Mouse (Mus musculus) hindbrain, embryonic 11.5 days (tissue): Measurements from ENCODE around the gene Cbx4. TPM values are rescaled to one million over a fixed set of nuclear protein-coding genes. Genes with fewer than 3 reads are reported as not detected.

Experiments
- ATAC-seq: fragments of 200-750 bp; cut with Nextera tagmentation; 2 replicates; pipeline ENCODE4 v1.8.0; 2017; ENCODE audit warnings: mild to moderate bottlenecking, moderate TSS enrichment, moderate library complexity; ENCODE audit not compliant: low FRiP score
- DNase-seq: peaks from one replicate; pipeline ENCODE4 v3.0.0-alpha.2; 2015; ENCODE audit warnings: low spot score
- H3K27ac ChIP-seq: fragments of 300-500 bp; sonication (generic); 2 replicates; pipeline ENCODE4 v1.5.1; 2014; ENCODE audit warnings: mild to moderate bottlenecking, low read depth, low read length
- H3K27me3 ChIP-seq: fragments of 300-500 bp; sonication (generic); 2 replicates; pipeline ENCODE4 v1.6.1; 2014; ENCODE audit warnings: mild to moderate bottlenecking, low read length, moderate library complexity, mixed read lengths; ENCODE audit not compliant: control insufficient read depth, insufficient read depth
- H3K36me3 ChIP-seq: fragments of 300-500 bp; sonication (generic); 2 replicates; pipeline ENCODE4 v1.6.1; 2014; ENCODE audit warnings: mild to moderate bottlenecking, low read length, moderate library complexity, mixed read lengths; ENCODE audit not compliant: control insufficient read depth, insufficient read depth
- H3K4me1 ChIP-seq: fragments of 300-500 bp; sonication (generic); replicated peaks from 2 replicates; pipeline ENCODE4 v1.6.1; 2014; ENCODE audit warnings: low read length, mixed read lengths; ENCODE audit not compliant: control insufficient read depth, insufficient read depth
- H3K4me2 ChIP-seq: fragments of 300-500 bp; sonication (generic); replicated peaks from 2 replicates; pipeline ENCODE4 v1.6.1; 2014; ENCODE audit warnings: mild to moderate bottlenecking, low read depth, low read length
- H3K4me3 ChIP-seq: fragments of 300-500 bp; sonication (generic); 2 replicates; pipeline ENCODE4 v1.5.1; 2014; ENCODE audit warnings: low read depth, low read length
- H3K9ac ChIP-seq: fragments of 300-500 bp; sonication (generic); 2 replicates; pipeline ENCODE4 v1.6.1; 2014; ENCODE audit warnings: low read depth, low read length
- H3K9me3 ChIP-seq: fragments of 300-500 bp; sonication (generic); 2 replicates; pipeline ENCODE4 v1.6.1; 2016; ENCODE audit warnings: low read length; ENCODE audit not compliant: control insufficient read depth
- WGBS: fragments of 180-500 bp; shearing (Covaris S2); extraction: QIAGEN DNeasy Blood & Tissue Kit; methylation state at CpG from one replicate; pipeline ENCODE4 v1.1.7; 2014; 5-methylcytosine and 5-hydroxymethylcytosine counted together
- polyA plus RNA-seq: library from polyadenylated mRNA; unstranded; fragments of >200 nt; fragmentation: Nextera tagmentation; extraction: Ambion mirVana; gene quantifications from 2 replicates; pipeline ENCODE4 v1.2.1, GENCODE M21; 2014

Cbx4 gene
- polyA plus RNA-seq, 1 experiment from 2014 or later, result 5.4 TPM

DNA sequence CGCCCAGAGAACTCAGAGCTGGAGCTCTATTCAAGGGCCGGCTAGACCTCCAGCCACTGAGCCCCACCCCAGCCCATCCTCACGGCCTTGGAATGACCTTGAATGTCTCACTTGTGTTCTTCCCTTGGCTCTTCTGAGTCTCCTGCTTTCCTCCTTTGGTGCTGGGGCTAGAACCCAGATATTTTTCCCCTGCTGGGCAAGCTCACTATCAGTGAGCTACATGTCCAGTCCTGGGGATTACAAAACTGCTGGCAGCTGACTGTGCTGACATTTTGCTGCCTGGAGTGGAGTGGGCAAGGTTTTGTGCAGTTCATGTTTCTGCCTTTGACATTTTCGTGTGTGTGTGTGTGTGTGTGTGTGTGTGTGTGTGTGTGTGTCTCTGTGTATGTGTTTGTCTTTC is 31.0 kb upstream of the Cbx4 start:
- H3K4me3 ChIP-seq, result no peak overlapping the region
- no peak overlapping the region for H3K27ac ChIP-seq
- H3K4me1 ChIP-seq, result 0 out of 2 replicates have a peak, but pooled peaks cover 2% of the 10 kb centered on the region
- H3K9ac ChIP-seq, result no peak overlapping the region
- no peak overlapping the region for H3K4me2 ChIP-seq
- no peaks in the 10 kb centered on the region for H3K36me3 ChIP-seq
- DNase-seq (no peak), ATAC-seq (no peak)
- 70% methylated on average over 4 of the region's 4 CpGs for WGBS
- no peaks in the 10 kb centered on the region for H3K9me3 ChIP-seq
- no peaks in the 10 kb centered on the region for H3K27me3 ChIP-seq

DNA sequence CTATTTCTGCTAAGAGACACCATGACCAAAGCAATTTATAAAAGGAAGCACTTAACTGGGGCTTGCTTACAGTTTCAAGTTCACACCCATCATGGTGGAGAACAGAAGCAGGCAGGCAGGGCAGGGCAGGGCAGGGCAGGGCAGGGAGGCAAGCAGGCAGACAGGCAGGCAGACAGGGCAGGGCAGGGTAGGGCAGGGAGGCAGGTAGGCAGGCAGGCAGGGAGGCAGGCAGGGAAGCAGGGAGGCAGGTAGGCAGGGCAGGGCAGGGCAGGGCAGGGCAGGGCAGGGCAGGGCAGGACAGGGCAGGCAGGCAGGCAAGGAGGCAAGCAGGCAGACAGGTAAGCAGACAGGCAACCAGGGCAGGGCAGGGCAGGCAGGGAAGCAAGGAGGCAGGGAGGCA is 26.7 kb upstream of the Cbx4 start:
- no peak overlapping the region for H3K27ac ChIP-seq
- H3K4me3 ChIP-seq, result no peak overlapping the region
- no peaks in the 10 kb centered on the region for H3K36me3 ChIP-seq
- no peak for DNase-seq
- no peaks in the 10 kb centered on the region for H3K27me3 ChIP-seq
- no peak for ATAC-seq
- H3K9ac ChIP-seq, result no peak overlapping the region
- no peak overlapping the region for H3K4me2 ChIP-seq
- H3K9me3 ChIP-seq, result no peaks in the 10 kb centered on the region
- H3K4me1 ChIP-seq, result no peaks in the 10 kb centered on the region

DNA sequence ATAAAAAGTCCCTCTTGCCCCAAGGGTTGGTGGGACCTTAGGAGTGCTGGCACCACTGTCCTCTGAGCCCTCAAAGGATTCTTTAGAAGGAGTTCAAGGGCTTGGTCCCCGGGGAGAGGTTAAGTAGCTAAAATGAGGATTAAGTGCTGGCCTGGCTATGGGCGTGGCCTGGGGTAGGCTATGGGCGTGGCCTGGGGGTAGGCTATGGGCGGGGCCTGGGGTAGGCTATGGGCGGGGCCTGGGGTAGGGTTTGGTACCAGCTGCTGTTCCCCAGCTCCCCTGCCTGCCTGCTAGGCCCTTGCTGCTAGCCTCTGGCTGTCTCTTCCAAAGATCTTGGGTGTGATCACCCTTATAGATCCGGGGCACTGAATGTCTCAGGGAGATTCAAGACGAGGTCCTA is 25.3 kb upstream of the Cbx4 start:
- Histone ChIP-seq H3K4me3 (no peak overlapping the region), H3K36me3 (no peaks in the 10 kb centered on the region), H3K27ac (no peak overlapping the region), H3K9me3 (no peaks in the 10 kb centered on the region), H3K9ac (no peak overlapping the region), H3K4me1 (peaks cover 2% of the 10 kb centered on the region; the same call in 1 of the 2 replicates), H3K4me2 (no peak overlapping the region), H3K27me3 (no peaks in the 10 kb centered on the region)
- peak; percentile 26 for DNase-seq
- WGBS, result 17% methylated on average over 7 of the region's 7 CpGs
- no peak for ATAC-seq

DNA sequence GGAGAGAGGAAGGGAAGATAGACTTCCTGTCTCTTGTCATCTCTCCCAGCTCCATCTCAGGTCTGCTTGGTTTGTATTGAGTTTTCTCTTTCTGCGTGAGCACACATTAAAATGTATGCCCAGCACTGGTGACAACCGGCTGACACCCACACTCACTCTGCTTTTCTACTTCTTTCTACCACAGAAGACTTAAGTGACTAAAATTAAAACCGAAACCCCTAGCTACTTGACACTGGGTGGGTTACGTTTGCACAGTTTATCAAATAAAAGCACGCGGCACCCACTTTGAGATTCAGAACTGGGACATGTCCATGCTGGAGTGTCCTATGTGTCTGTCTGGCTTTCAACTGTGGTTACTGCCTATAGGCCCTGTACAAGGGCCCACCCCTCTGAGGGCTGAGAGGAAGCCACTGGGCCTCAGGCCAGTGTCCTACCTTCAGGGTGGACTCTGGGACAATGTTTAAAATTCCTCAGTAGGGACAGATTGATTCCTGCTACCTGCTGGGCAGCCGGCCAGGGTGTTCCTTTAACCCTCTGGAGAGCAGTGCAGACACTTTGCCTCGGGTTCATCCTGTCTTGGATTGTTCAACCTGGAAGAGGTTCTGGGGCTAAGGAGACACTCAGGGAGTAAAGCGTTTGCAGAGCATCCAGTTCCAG is 23.5 kb upstream of the Cbx4 start:
- H3K4me2 ChIP-seq, result no peak overlapping the region
- H3K4me3 ChIP-seq, result no peak overlapping the region
- H3K27me3 ChIP-seq, result no peaks in the 10 kb centered on the region
- no peak overlapping the region for H3K27ac ChIP-seq
- 76% methylated on average over 9 of the region's 9 CpGs for WGBS
- H3K9ac ChIP-seq, result no peak overlapping the region
- DNase-seq, result no peak
- no peaks in the 10 kb centered on the region for H3K36me3 ChIP-seq
- no peak for ATAC-seq
- H3K4me1 ChIP-seq, result peaks cover 2% of the 10 kb centered on the region; the same call in 1 of the 2 replicates
- H3K9me3 ChIP-seq, result no peaks in the 10 kb centered on the region

DNA sequence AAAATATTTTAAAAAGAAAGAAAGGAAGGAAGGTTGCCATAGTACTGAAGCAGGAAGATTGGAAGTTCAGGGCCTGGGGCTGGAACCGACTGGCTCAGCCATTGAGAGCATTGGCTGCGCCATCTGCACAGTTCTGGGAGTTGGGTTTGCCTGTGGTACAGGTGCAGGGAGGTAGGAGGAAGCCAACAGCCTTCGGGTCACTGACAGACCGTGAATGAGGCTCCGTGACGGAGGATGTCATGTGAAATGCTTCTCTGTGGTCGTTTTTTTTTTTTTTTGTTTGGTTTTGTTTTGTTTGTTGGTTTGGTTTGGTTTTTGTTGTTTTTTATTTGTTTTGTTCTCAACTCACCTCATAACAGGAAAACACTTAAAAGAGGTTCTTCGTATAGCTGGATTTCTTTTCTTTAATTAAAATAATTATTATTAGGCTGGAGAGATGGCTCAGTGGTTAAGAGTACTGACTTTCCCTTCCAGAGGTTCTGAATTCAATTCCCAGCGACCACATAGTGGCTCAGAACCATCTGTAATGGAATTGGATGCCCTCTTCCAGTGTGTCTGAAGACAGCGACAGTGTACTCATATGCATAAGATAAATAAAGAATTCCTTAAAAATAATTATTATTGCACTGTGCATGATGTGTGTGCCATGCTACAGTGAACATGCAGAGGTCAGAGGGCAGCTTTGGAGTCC is 22.7 kb upstream of the Cbx4 start:
- Histone ChIP-seq H3K4me3 (no peak overlapping the region), H3K9ac (no peak overlapping the region), H3K27ac (no peak overlapping the region), H3K4me1 (peaks cover 2% of the 10 kb centered on the region; the same call in 1 of the 2 replicates), H3K9me3 (no peaks in the 10 kb centered on the region), H3K36me3 (no peaks in the 10 kb centered on the region), H3K4me2 (no peak overlapping the region), H3K27me3 (no peaks in the 10 kb centered on the region)
- DNase-seq, result no peak
- 75% methylated on average over 10 of the region's 10 CpGs for WGBS
- ATAC-seq, result no peak

DNA sequence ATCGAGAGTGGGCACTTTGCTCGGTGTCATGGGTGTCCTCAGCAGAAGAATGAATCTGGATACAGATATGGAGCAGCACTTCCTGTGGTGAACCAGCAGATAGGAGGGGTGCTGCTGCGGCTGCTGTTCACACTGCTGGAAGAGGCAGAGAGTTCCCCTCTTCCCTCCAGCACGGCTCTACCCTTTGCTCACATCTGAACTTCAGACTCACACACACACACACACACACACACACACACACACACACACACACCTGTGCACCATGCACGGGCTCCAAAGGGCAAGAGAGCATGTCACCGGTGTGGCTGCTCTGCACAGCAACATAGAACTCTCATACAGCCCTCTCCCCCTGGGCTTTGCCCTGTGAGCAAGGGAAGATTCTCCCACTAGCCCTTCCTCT is 20.3 kb upstream of the Cbx4 start:
- Histone ChIP-seq H3K4me2 (no peak overlapping the region), H3K4me1 (peaks cover 2% of the 10 kb centered on the region; the same call in 1 of the 2 replicates), H3K9me3 (no peaks in the 10 kb centered on the region), H3K4me3 (no peak overlapping the region), H3K36me3 (no peaks in the 10 kb centered on the region), H3K9ac (no peak overlapping the region), H3K27ac (no peak overlapping the region), H3K27me3 (no peaks in the 10 kb centered on the region)
- DNase-seq, result peak; percentile 11
- no peak for ATAC-seq
- 69% methylated on average over 6 of the region's 6 CpGs for WGBS

DNA sequence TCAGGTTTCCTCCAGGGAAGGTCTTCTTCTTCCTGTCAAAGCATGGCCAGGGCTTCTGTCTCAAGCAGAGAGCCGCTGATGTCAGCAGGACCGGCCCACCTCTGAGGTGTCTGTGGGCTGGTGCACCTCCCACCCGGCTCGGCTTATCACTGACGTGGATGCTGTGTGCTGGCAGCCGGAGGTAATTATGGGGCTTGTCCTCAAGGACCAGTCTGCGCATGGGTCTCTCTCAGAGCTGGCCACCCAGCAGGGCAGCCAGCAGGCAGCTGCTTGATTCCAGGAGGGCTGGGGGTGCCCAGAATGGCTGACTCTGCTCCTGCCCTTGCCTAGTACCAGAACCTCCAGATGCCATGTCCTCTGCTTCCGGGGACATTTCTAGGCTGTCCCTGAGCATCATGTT is 19.7 kb upstream of the Cbx4 start:
- H3K27ac ChIP-seq, result no peak overlapping the region
- H3K4me2 ChIP-seq, result no peak overlapping the region
- DNase-seq (peak; percentile 10), ATAC-seq (no peak)
- no peaks in the 10 kb centered on the region for H3K36me3 ChIP-seq
- 59% methylated on average over 8 of the region's 8 CpGs for whole genome bisulfite sequencing
- H3K9ac ChIP-seq, result no peak overlapping the region
- H3K9me3 ChIP-seq, result no peaks in the 10 kb centered on the region
- no peak overlapping the region for H3K4me3 ChIP-seq
- no peaks in the 10 kb centered on the region for H3K27me3 ChIP-seq
- H3K4me1 ChIP-seq, result peaks cover 2% of the 10 kb centered on the region; the same call in 1 of the 2 replicates

DNA sequence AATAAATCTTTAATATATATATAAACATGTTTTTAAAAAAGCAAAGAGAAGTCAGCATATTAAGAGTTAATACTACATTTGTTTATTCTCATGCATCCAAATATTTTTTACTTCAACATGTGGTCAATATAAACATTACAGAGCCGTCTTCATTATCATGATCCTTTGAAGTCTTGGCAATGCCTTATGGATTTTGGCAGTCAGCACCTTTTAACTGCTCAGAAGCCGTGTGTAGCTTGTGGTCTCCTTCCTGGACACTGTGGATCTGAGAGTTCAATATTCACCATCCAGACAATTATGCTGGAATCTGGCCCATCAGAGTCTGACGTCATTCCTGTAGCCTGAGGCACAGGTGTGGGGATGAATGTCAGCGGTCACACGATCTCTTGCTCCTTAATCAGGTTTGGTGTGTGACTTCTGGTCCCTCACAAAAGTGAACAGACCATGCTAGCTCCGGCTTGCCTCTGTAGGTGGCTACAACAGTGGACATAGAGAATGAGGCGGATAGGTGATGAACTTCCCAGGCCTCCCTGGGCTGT is 19.1 kb upstream of the Cbx4 start:
- Histone ChIP-seq H3K4me1 (peaks cover 2% of the 10 kb centered on the region; the same call in 1 of the 2 replicates), H3K4me3 (no peak overlapping the region), H3K27ac (no peak overlapping the region), H3K9me3 (no peaks in the 10 kb centered on the region), H3K27me3 (no peaks in the 10 kb centered on the region), H3K9ac (no peak overlapping the region), H3K4me2 (no peak overlapping the region), H3K36me3 (no peaks in the 10 kb centered on the region)
- ATAC-seq (no peak), DNase-seq (no peak)
- 81% methylated on average over 7 of the region's 7 CpGs for WGBS

DNA sequence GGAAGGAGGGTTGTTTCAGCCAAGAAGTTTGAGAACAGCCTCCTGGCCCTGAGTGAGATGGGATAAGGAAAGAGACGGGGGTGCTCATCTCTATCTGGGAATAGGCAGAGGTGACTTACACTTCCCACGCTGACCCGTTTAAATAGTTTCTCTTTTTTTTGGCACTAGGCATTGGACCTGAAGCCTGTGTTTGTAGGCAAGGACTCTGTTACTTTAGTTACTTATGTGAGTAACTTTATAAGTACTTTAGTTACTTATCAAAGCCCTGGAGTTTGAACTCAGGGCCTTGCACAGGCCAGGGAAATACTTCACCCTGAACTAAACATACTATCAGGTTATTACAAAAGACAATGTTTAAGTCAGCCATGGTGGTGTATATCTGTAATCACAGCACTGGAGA is 18.0 kb upstream of the Cbx4 start:
- no peak overlapping the region for H3K4me3 ChIP-seq
- H3K9ac ChIP-seq, result no peak overlapping the region
- no peak overlapping the region for H3K4me2 ChIP-seq
- no peak for DNase-seq
- peaks cover 2% of the 10 kb centered on the region; the same call in 1 of the 2 replicates for H3K4me1 ChIP-seq
- no peaks in the 10 kb centered on the region for H3K36me3 ChIP-seq
- no peaks in the 10 kb centered on the region for H3K9me3 ChIP-seq
- WGBS, result 88% methylated on average over 3 of the region's 3 CpGs
- ATAC-seq, result no peak
- H3K27me3 ChIP-seq, result no peaks in the 10 kb centered on the region
- H3K27ac ChIP-seq, result no peak overlapping the region
